Mouse (Mus musculus) cerebellum, adult 2 months (tissue): ENCODE measurements around the gene Pheta2.
A peak's percentile ranks its signal among the peaks of the same experiment; 100 is the strongest.

Experiments
- CTCF ChIP-seq: fragments of 200-500 bp; IDR thresholded peaks from 2 replicates; pipeline ENCODE4 v1.5.1; 2011; ENCODE audit warnings: low read depth, mild to moderate bottlenecking, control low read depth, low read length, moderate library complexity, borderline replicate concordance; ENCODE audit not compliant: insufficient read depth
- POLR2A ChIP-seq: fragments of 200-500 bp; IDR thresholded peaks from 2 replicates; pipeline ENCODE4 v1.6.1; 2011; ENCODE audit warnings: low read length, control low read depth, borderline replicate concordance; ENCODE audit not compliant: insufficient read depth

- no peak for TF ChIP-seq POLR2A
- peak; percentile 32 for TF ChIP-seq CTCF
Measured at GRCm38 (mm10) chr15:82361459-82362018, 22.8 kb downstream of the Pheta2 start.
